Mouse (Mus musculus): ENCODE measurements at regions not wholly inside any gene's neighbourhood (a gene's known extent, or its start where the extent isn't known, plus 50 kb on each side); places are given as distances from the start of the nearest gene placed in this dataset.

DNA sequence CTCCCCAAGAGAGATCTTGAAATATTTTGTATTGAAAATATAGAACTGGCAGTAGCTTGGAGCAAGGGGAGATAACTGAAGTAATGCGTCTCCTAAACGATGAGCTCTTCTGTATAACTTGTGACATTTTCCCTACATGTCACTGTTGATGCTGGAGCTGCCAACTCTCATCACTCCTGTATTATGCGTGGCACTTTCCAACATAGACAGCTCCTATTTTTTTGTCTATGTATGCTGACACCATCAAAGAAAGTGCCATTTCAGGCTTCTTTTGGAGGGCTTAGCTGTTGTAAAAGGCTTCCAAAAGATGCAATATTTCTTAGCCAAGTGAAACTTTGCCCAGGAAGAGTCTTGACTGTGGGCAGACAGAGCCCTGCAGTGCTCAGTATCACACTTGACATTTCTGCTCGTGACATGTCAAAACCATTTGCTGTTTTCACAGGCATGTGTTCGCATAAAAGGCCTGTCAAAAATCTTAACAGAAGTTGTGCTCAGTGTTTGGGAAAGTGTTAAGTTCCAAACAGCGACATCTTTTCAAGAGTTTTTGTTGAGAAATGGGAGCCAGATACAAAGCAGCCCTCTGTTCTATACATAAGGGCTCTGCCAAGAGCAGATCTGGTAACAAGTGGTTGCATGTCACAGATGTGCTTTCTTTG lies 53.6 kb upstream of the Otol1 start:
- DNase-seq (ENCODE audit: low spot score in 2 of 2), result no peak

DNA sequence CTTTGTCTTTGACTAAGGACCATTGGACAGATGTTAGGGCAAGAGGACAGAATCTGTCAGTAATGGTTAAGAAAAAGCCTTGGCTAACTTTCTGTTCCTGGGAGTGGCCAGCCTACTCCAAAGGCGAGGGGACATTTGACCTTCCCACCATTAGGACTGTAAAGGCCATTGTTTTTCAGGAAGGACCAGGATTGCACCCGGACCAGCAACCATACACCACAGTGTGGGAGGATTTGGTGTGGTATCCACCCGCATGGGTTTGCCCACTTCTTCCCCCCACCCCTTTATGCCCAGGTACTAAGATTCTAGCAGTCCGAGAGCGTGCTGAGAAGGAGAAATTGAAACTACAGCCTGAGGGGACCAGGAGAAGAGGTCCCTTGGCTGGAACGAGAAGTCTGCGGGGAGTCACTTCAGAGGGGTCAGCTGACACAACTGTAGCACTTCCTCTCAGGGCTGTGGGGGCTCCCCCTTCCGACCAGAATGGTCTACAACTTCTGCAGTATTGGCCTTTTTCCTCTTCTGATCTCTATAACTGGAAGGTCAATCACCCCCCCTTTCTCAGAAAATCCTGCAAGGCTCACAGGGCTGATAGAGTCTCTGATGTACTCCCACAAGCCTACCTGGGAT lies 63.2 kb upstream of the Sptssb start:
- DNase-seq (ENCODE audit: low spot score in 2 of 2), result peak; percentile 60

DNA sequence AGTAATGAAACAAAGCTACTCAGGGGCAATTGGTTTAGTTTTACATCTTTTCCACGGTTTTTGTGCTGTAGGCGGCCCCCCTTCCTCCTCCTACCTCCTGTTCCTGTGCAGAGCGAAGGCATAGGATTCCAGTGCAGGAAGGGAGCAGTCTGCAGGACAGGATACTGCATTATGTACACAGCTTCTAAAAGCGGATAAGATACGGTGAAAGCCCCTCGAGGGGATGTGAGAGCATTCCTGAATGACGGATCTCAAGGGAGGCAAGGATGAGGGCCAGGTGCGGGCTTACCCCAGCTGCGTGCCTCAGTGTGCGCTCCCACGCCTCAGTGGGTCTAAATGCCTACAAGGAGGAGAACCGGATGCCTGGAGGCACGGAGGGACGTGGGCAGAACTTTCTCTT lies 53.1 kb upstream of the Sptssb start:
- DNase-seq (ENCODE audit: low spot score in 2 of 2), result no peak

DNA sequence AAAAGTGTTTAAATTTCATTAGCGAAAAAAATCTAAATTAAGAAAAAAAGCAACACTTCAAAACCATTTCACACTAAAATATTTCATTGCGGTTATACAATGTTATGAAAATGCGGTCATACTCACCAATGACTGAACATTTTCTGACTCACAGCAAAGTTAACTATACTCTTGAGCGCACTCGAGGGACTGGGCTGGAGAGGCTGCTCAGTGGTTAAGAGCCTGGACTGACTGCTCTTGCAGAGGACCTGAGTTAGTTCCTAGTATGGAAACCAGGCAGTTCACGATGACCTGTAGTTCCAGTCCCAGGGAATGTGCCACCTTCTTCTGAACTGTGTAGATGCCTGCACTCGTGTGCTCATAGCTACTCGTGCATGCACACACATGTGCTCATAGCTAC lies 50.3 kb upstream of the Sptssb start:
- no peak for DNase-seq (ENCODE audit: low spot score in 2 of 2)

Measured in spleen, postnatal 36 days (tissue).